Mouse (Mus musculus): Measurements from ENCODE around the gene Trpc4. TPM values are rescaled to one million over a fixed set of nuclear protein-coding genes. Genes with fewer than 3 reads are reported as not detected.

Trpc4 gene
- total RNA-seq, 2 experiments from 2014 or later: 59.4 to 62.1 TPM

- DNase-seq (ENCODE audit: low spot score in 2 of 2): no peak
Observed at GRCm38 (mm10) chr3:54249311-54249710, 93.5 kb downstream of the Trpc4 start.

GRCm38 (mm10) chr3:54266943-54267342, 111.1 kb downstream of the Trpc4 start:
- DNase-seq (ENCODE audit: low spot score in 2 of 2): no peak

GRCm38 (mm10) chr3:54269180-54269579, 113.3 kb downstream of the Trpc4 start:
- DNase-seq (ENCODE audit: low spot score in 2 of 2): no peak

GRCm38 (mm10) chr3:54274651-54275050, 118.8 kb downstream of the Trpc4 start:
- peak in 1 of 2 experiments; percentile 78 for DNase-seq (ENCODE audit: low spot score in 2 of 2)

GRCm38 (mm10) chr3:54289731-54290130, 133.9 kb downstream of the Trpc4 start:
- DNase-seq (ENCODE audit: low spot score in 2 of 2): no peak

GRCm38 (mm10) chr3:54310604-54311003, 154.8 kb downstream of the Trpc4 start:
- DNase-seq (ENCODE audit: low spot score in 2 of 2): no peak

GRCm38 (mm10) chr3:54314055-54314454, 158.2 kb downstream of the Trpc4 start:
- DNase-seq (ENCODE audit: low spot score in 2 of 2): peak in 1 of 2 experiments; percentile 31

- DNase-seq (ENCODE audit: low spot score in 2 of 2): peak; percentile 61 to 80
Observed at GRCm38 (mm10) chr3:54352891-54353652, 197.2 kb downstream of the Trpc4 start.

GRCm38 (mm10) chr3:54357561-54357960, 201.7 kb downstream of the Trpc4 start:
- DNase-seq (ENCODE audit: low spot score in 2 of 2): peak in 1 of 2 experiments; percentile 19

GRCm38 (mm10) chr3:54358463-54359189, 202.8 kb downstream of the Trpc4 start:
- no peak for DNase-seq (ENCODE audit: low spot score in 2 of 2)

GRCm38 (mm10) chr3:54360897-54361296, 205.1 kb downstream of the Trpc4 start, which contains the start of gene Postn:
Gene Postn (plus strand): TSS chr3:54361109.
- no peak for DNase-seq (ENCODE audit: low spot score in 2 of 2)

- DNase-seq (ENCODE audit: low spot score in 2 of 2): no peak
Observed at GRCm38 (mm10) chr3:54361656-54362055, 205.8 kb downstream of the Trpc4 start.

Other genes starting within 250 kb of the Trpc4 start
- gene Postn, start 205.1 kb downstream of the Trpc4 start, total RNA-seq (2021): 1 to 10 TPM in 1 of 2 experiments, under 1 TPM in 1; 0.87 to 1.4 TPM